Mouse (Mus musculus): ENCODE measurements at regions not wholly inside any gene's neighbourhood (a gene's known extent, or its start where the extent isn't known, plus 50 kb on each side); places are given as distances from the start of the nearest gene placed in this dataset.
A peak's percentile ranks its signal among the peaks of the same experiment; 100 is the strongest.

DNA sequence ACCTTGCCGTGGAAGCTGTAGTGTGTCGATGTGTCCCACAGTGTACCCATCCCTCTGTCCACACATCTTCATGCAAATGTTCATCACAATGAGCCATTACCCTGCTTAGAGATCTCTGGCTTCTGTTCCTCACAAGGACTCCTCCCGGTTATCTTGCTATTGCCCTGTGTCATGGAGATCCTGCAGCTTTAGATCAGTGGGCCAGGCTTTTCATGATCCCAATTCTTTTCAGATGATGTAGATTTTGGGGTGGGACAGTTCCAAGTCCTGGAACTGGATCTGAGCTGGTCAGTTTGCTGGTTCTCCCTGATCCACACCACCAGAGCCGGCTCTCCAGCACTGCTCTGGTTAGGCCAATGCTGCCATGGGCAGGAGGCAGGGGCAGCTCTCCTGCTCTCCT lies 161.2 kb downstream of the Tfap2c start:
- DNase-seq: no peak
- 84% methylated on average over 4 of the region's 4 CpGs for WGBS
- no peak overlapping the region for H3K9ac ChIP-seq (ENCODE audit: low read depth, low read length)
- H3K27ac ChIP-seq: no peak overlapping the region
- H3K27me3 ChIP-seq (ENCODE audit: control insufficient read depth, insufficient read depth, low read length): no peaks in the 10 kb centered on the region
- H3K4me3 ChIP-seq: no peak overlapping the region
- H3K36me3 ChIP-seq (ENCODE audit: control insufficient read depth, insufficient read depth, low read length): no peaks in the 10 kb centered on the region
- TF ChIP-seq CTCF (IDR thresholded peaks at IDR 0.05): no peak
- TF ChIP-seq POLR2A (IDR thresholded peaks at IDR 0.05; ENCODE audit: insufficient read depth, low read depth, low read length): no peak
- TF ChIP-seq EP300 (IDR thresholded peaks at IDR 0.05; ENCODE audit: insufficient read depth, low read depth, low read length): no peak
- H3K4me1 ChIP-seq (ENCODE audit: control insufficient read depth, insufficient read depth, low read length): no peaks in the 10 kb centered on the region
- intact Hi-C loops (cut with DNase I): no loop called here
- no peaks in the 10 kb centered on the region for H3K79me2 ChIP-seq (replicated peaks; ENCODE audit: control insufficient read depth, insufficient read depth, low read length)

DNA sequence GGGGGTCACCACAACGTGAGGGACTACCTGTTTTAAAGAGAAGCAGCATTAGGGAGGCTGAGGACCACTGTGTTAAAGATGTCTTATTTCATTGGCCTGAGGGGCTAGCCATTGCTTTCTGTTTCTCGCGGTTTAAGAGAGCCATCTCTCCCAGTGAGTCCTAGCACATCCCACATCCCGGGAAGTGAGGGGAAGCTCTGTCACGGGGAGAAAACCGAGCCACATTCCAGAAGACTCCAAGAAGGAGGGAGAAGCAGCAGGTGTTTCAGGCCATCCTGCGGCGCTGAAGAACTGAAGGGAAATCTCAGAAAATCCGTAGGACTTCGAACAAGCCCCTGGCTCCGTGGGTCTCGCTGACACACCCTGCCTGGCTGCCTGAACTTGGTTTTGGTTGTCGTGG lies 177.3 kb downstream of the Tfap2c start:
- Histone ChIP-seq H3K4me1 (ENCODE audit: control insufficient read depth, insufficient read depth, low read length) (no peaks in the 10 kb centered on the region), H3K4me3 (no peak overlapping the region), H3K27me3 (ENCODE audit: control insufficient read depth, insufficient read depth, low read length) (peaks cover 12% of the 10 kb centered on the region), H3K36me3 (ENCODE audit: control insufficient read depth, insufficient read depth, low read length) (no peaks in the 10 kb centered on the region), H3K79me2 (replicated peaks; ENCODE audit: control insufficient read depth, insufficient read depth, low read length) (no peaks in the 10 kb centered on the region), H3K27ac (no peak overlapping the region), H3K9ac (ENCODE audit: low read depth, low read length) (no peak overlapping the region)
- intact Hi-C loops (cut with DNase I): no loop called here
- TF ChIP-seq EP300 (IDR thresholded peaks at IDR 0.05; ENCODE audit: insufficient read depth, low read depth, low read length): no peak
- TF ChIP-seq CTCF (IDR thresholded peaks at IDR 0.05): no peak
- no peak for DNase-seq
- 12% methylated on average over 13 of the region's 13 CpGs for WGBS

DNA sequence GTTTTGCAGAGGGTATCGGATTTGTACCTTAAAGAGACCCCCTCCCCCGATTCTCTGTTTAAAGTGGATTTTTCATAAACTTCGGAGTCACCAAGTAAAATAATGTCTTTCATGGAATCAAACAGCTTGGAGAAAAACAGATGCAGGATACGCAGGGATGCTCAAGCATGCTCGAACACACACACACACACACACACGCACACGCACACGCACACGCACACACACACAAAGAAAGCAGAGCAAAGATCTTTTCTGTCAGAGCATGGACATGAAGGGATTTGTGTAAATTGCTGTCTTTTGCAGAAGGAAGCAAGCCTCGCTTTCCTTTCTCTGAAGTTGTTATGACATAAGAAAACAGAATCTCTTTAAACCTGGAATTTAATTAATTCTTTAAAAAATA lies 178.2 kb downstream of the Tfap2c start:
- no peak for DNase-seq
- Histone ChIP-seq H3K9ac (ENCODE audit: low read depth, low read length) (no peak overlapping the region), H3K27ac (no peak overlapping the region), H3K27me3 (ENCODE audit: control insufficient read depth, insufficient read depth, low read length) (peaks cover 12% of the 10 kb centered on the region), H3K4me3 (no peak overlapping the region), H3K79me2 (replicated peaks; ENCODE audit: control insufficient read depth, insufficient read depth, low read length) (no peaks in the 10 kb centered on the region), H3K36me3 (ENCODE audit: control insufficient read depth, insufficient read depth, low read length) (no peaks in the 10 kb centered on the region), H3K4me1 (ENCODE audit: control insufficient read depth, insufficient read depth, low read length) (no peaks in the 10 kb centered on the region)
- TF ChIP-seq CTCF (IDR thresholded peaks at IDR 0.05): no peak
- no peak for TF ChIP-seq POLR2A (IDR thresholded peaks at IDR 0.05; ENCODE audit: insufficient read depth, low read depth, low read length)
- TF ChIP-seq EP300 (IDR thresholded peaks at IDR 0.05; ENCODE audit: insufficient read depth, low read depth, low read length): no peak
- whole genome bisulfite sequencing: 55% methylated on average over 10 of the region's 10 CpGs
- intact Hi-C loops (cut with DNase I): no loop called here

DNA sequence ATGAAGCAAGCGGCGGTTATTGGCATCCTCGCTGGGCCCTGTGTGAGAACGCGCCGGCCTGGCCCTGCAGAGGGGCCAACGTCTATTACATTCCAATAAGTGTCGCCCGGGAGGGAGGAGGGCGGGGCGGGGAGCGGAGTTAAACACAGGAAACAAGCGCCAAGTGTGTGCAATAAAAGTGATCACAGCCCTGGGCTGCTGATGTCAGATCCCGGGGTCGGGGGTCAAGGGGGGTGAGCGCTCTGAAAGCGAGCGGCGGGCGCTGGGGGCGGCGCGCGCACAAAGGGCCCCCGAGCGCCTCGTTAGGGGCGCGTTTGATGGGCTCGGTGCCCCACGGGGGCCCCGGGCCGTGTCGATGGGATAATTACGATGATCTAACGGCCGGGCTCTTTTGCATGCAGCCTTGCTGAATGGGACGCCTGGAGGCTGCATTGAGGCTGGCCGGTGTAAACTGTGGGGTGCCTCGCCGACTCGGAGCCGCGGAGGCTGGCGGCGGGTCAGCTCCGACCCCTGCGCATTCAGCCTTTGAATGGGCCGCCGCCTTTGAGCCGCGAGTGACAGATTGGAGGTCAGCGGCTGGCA lies 178.9 kb downstream of the Tfap2c start:
- H3K4me3 ChIP-seq: peak overlapping the region; percentile 16; the same call in 1 of the 2 replicates
- no peaks in the 10 kb centered on the region for H3K4me1 ChIP-seq (ENCODE audit: control insufficient read depth, insufficient read depth, low read length)
- peak in 1 of 2 experiments; percentile 19 for DNase-seq
- intact Hi-C loops (cut with DNase I): no loop called here
- no peaks in the 10 kb centered on the region for H3K36me3 ChIP-seq (ENCODE audit: control insufficient read depth, insufficient read depth, low read length)
- H3K79me2 ChIP-seq (replicated peaks; ENCODE audit: control insufficient read depth, insufficient read depth, low read length): no peaks in the 10 kb centered on the region
- WGBS: 2% methylated on average over 53 of the region's 53 CpGs
- no peak overlapping the region for H3K9ac ChIP-seq (ENCODE audit: low read depth, low read length)
- H3K27ac ChIP-seq: no peak overlapping the region
- TF ChIP-seq POLR2A (IDR thresholded peaks at IDR 0.05; ENCODE audit: insufficient read depth, low read depth, low read length): no peak
- TF ChIP-seq CTCF (IDR thresholded peaks at IDR 0.05): no peak
- no peak for TF ChIP-seq EP300 (IDR thresholded peaks at IDR 0.05; ENCODE audit: insufficient read depth, low read depth, low read length)
- peaks cover 12% of the 10 kb centered on the region for H3K27me3 ChIP-seq (ENCODE audit: control insufficient read depth, insufficient read depth, low read length)

DNA sequence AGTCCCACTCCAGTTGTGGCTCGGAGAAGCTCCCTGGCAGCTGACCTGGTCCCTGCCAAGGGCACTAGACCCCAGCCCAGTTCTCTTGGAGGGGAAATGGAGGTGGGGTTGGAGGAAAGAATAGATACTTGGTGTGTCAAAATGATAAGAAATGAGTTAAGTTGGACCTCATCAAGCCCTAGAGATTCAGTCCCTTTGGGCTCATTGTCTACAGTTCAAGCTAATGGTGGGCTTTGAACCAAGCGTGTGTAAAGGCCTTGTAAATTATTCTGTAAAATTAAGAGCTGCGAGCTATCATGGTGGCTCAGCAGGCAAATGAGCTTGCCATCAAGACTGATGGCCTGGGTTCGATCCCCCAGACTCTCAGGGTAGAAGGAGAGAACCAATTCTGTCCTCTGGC lies 179.8 kb downstream of the Tfap2c start:
- no peak for DNase-seq
- H3K27ac ChIP-seq: no peak overlapping the region
- 77% methylated on average over 4 of the region's 4 CpGs for WGBS
- H3K27me3 ChIP-seq (ENCODE audit: control insufficient read depth, insufficient read depth, low read length): peaks cover 12% of the 10 kb centered on the region
- intact Hi-C loops (cut with DNase I): no loop called here
- TF ChIP-seq CTCF (IDR thresholded peaks at IDR 0.05) (no peak), EP300 (IDR thresholded peaks at IDR 0.05; ENCODE audit: insufficient read depth, low read depth, low read length) (no peak), POLR2A (IDR thresholded peaks at IDR 0.05; ENCODE audit: insufficient read depth, low read depth, low read length) (no peak)
- no peak overlapping the region for H3K4me3 ChIP-seq
- H3K36me3 ChIP-seq (ENCODE audit: control insufficient read depth, insufficient read depth, low read length): no peaks in the 10 kb centered on the region
- no peak overlapping the region for H3K9ac ChIP-seq (ENCODE audit: low read depth, low read length)
- H3K4me1 ChIP-seq (ENCODE audit: control insufficient read depth, insufficient read depth, low read length): no peaks in the 10 kb centered on the region
- no peaks in the 10 kb centered on the region for H3K79me2 ChIP-seq (replicated peaks; ENCODE audit: control insufficient read depth, insufficient read depth, low read length)

DNA sequence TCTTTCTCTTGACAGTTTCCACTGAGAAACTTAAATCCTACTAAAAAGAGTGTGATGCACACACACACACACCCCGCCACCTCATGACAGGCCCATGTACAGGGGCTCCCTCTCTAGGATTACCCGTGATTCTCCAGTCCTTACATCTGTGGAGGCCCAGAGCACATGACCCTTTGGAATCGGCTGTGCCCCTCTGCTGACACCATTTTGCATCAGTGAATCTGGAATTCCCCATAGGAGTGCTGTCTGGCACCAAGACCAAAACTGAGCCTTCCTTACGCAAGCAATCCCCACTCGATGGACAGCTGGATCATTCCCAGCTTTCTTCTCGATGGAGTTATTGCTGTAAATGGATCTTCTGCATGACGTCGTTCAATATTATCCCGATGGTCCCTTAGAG lies 180.3 kb downstream of the Tfap2c start:
- H3K4me3 ChIP-seq: no peak overlapping the region
- no peak overlapping the region for H3K27ac ChIP-seq
- no peak overlapping the region for H3K9ac ChIP-seq (ENCODE audit: low read depth, low read length)
- intact Hi-C loops (cut with DNase I): no loop called here
- no peaks in the 10 kb centered on the region for H3K79me2 ChIP-seq (replicated peaks; ENCODE audit: control insufficient read depth, insufficient read depth, low read length)
- no peak for DNase-seq
- no peak for TF ChIP-seq POLR2A (IDR thresholded peaks at IDR 0.05; ENCODE audit: insufficient read depth, low read depth, low read length)
- TF ChIP-seq CTCF (IDR thresholded peaks at IDR 0.05): no peak
- no peak for TF ChIP-seq EP300 (IDR thresholded peaks at IDR 0.05; ENCODE audit: insufficient read depth, low read depth, low read length)
- no peaks in the 10 kb centered on the region for H3K4me1 ChIP-seq (ENCODE audit: control insufficient read depth, insufficient read depth, low read length)
- H3K27me3 ChIP-seq (ENCODE audit: control insufficient read depth, insufficient read depth, low read length): peaks cover 12% of the 10 kb centered on the region
- H3K36me3 ChIP-seq (ENCODE audit: control insufficient read depth, insufficient read depth, low read length): no peaks in the 10 kb centered on the region
- WGBS: 74% methylated on average over 9 of the region's 9 CpGs
